Mouse (Mus musculus) midbrain, embryonic 14.5 days (tissue): ENCODE data around the gene Scai. TPM values are rescaled to one million over a fixed set of nuclear protein-coding genes. Genes with fewer than 3 reads are reported as not detected.
A peak's percentile ranks its signal among the peaks of the same experiment; 100 is the strongest.

Experiments
- ATAC-seq: fragments of 200-750 bp; cut with Nextera tagmentation; 2 replicates; pipeline ENCODE4 v1.8.0; 2017; ENCODE audit warnings: moderate number of reproducible peaks, moderate library complexity; ENCODE audit not compliant: low FRiP score, low TSS enrichment
- DNase-seq: peaks from one replicate; pipeline ENCODE4 v3.0.0-alpha.2; 2015
- H3K27ac ChIP-seq: fragments of 300-500 bp; sonication (generic); replicated peaks from 2 replicates; pipeline ENCODE4 v1.5.1; 2014; ENCODE audit warnings: mild to moderate bottlenecking, low read depth, low read length, moderate library complexity
- H3K27me3 ChIP-seq: fragments of 300-500 bp; sonication (generic); 2 replicates; pipeline ENCODE4 v1.6.1; 2014; ENCODE audit warnings: low read length, control low read depth, mixed read lengths; ENCODE audit not compliant: control insufficient read depth, insufficient read depth
- H3K36me3 ChIP-seq: fragments of 300-500 bp; sonication (generic); 2 replicates; pipeline ENCODE4 v1.6.1; 2014; ENCODE audit warnings: low read length, control low read depth; ENCODE audit not compliant: control insufficient read depth, insufficient read depth
- H3K4me1 ChIP-seq: fragments of 300-500 bp; sonication (generic); 2 replicates; pipeline ENCODE4 v1.6.1; 2014; ENCODE audit warnings: mild to moderate bottlenecking, antibody characterized with exemption, low read length, control low read depth; ENCODE audit not compliant: control insufficient read depth, insufficient read depth
- H3K4me2 ChIP-seq: fragments of 300-500 bp; sonication (generic); 2 replicates; pipeline ENCODE4 v1.6.1; 2014; ENCODE audit warnings: mild to moderate bottlenecking, low read length, moderate library complexity
- H3K4me3 ChIP-seq: fragments of 300-500 bp; sonication (generic); replicated peaks from 2 replicates; pipeline ENCODE4 v1.5.1; 2014; ENCODE audit warnings: low read depth, low read length
- H3K9ac ChIP-seq: fragments of 300-500 bp; sonication (generic); replicated peaks from 2 replicates; pipeline ENCODE4 v1.6.1; 2014; ENCODE audit warnings: mild to moderate bottlenecking, low read length, moderate library complexity
- H3K9me3 ChIP-seq: fragments of 300-500 bp; sonication (generic); 2 replicates; pipeline ENCODE4 v1.6.1; 2016; ENCODE audit warnings: low read length, control low read depth, mixed read lengths; ENCODE audit not compliant: control insufficient read depth
- WGBS: fragments of 180-500 bp; shearing (Covaris S2); extraction: QIAGEN DNeasy Blood & Tissue Kit; methylation state at CpG from one replicate; pipeline ENCODE4 v1.1.7; 2014; 5-methylcytosine and 5-hydroxymethylcytosine counted together
- polyA plus RNA-seq: library from polyadenylated mRNA; unstranded; fragments of >200 nt; fragmentation: Nextera tagmentation; extraction: Ambion mirVana; gene quantifications from 2 replicates; pipeline ENCODE4 v1.2.1, GENCODE M21; 2014

Scai gene
- polyA plus RNA-seq, 1 experiment from 2014 or later: 22.3 TPM

DNA sequence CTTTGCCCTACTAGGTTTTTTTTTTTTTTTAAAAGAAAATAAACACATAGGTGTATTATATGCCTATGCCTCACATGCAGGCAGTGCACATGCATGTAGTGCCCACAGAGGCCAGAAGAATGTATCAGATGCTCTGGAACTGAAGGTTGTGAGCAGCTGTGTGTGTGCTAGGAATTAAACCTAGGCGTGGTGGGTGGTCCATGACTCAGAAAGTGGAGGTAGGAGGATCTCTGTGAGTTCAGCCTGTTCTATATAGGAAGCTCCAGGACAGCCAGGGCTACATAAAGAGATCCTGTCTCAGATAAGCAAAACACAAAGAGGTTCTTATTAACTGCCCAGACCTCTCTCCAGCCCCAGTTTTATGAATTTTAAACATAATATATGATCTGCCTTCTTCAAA is 121.4 kb downstream of the Scai start:
- H3K4me2 ChIP-seq: no peak overlapping the region
- WGBS: 71% methylated on average over 1 of the region's 1 CpGs
- no peak for ATAC-seq
- H3K9me3 ChIP-seq: no peaks in the 10 kb centered on the region
- H3K27me3 ChIP-seq: no peaks in the 10 kb centered on the region
- no peaks in the 10 kb centered on the region; the same call in 1 of the 2 replicates for H3K4me1 ChIP-seq
- no peak overlapping the region for H3K27ac ChIP-seq
- H3K9ac ChIP-seq: no peak overlapping the region
- no peak for DNase-seq
- H3K36me3 ChIP-seq: peaks cover 4% of the 10 kb centered on the region; the same call in 1 of the 2 replicates
- no peak overlapping the region for H3K4me3 ChIP-seq

DNA sequence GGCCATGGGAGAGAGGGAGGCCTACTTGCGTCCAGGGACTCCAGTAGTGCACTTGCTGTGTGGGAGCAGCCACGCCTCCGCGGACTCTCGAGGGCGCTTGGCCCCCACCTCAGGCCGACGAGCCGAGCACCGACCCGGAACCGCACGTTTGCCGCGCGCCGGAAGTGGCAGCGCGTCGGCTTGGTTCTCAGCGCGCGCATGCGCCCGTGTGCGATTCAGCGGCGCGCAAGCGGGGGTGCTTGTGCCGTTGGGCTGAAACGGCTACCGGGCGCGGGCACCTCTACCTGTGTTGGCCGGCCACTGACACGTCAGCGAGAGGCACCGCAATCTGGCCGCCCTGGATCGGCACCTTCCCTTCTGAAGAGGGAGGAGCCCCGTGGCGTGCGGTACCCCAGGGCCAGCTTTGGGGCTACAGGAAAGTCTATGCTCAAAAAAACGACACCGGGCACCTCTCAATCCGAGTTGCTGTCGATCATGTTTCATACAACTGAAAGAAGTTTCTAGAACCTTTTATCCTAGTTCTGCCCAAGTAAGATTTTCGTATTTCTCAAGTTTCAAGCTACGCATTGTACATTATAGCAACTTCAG is 125.0 kb downstream of the Scai start, which contains the start of gene Golga1:
Gene Golga1 (minus strand): TSS at position 142 of the 588 bp plus-strand sequence.
- Histone ChIP-seq H3K4me1 (no peaks in the 10 kb centered on the region; the same call in 1 of the 2 replicates), H3K4me2 (peak within 1 kb of the TSS; percentile 72), H3K27me3 (no peaks in the 10 kb centered on the region), H3K36me3 (peaks cover 23% of the 10 kb centered on the region), H3K27ac (peak within 1 kb of the TSS; percentile 89), H3K9ac (peak within 1 kb of the TSS; percentile 94), H3K9me3 (no peaks in the 10 kb centered on the region), H3K4me3 (peak within 1 kb of the TSS; percentile 91)
- DNase-seq (peak; percentile 97), ATAC-seq (peak; percentile 98)
- WGBS: under 1% methylated on average over 50 of the region's 50 CpGs

DNA sequence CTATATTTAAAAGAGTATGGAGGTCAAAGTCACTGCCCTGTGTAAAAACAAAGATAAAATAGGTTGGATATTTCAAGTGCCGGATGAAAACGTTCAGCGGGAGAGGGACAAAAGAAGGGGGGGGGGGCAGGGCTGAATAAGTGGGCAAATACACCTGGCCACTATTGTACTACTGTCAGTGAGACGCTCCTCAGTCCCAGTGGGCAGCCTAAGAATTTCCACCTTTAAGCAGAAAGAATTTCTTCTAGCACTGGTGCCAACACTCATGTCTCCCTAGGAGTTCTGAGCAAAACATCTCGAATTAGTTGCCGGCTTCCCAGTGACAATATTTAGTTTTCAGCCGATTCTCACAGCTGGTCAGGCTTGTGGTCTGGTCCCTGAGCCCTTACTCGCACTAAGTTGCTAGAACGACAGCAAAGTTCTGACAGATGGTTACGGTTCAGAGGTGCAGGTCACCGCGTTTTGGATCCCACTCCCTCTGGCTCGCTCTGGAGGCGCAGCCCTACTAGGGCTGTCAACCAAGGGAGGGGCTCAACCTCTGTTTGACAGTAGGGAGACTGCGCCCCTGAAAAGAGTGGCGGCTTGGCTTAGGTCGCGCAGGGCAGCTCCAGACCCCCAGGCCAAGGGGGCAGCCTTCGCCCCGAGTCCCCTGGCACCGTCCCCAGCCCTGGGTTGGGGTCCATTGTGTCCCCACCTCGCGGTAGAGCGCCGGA is 125.7 kb downstream of the Scai start:
- Histone ChIP-seq H3K4me1 (no peaks in the 10 kb centered on the region; the same call in 1 of the 2 replicates), H3K4me3 (peak overlapping the region; percentile 91), H3K9me3 (no peaks in the 10 kb centered on the region), H3K27me3 (no peaks in the 10 kb centered on the region), H3K9ac (peak overlapping the region; percentile 94), H3K36me3 (peaks cover 29% of the 10 kb centered on the region), H3K27ac (peak overlapping the region; percentile 89), H3K4me2 (peak overlapping the region; percentile 72)
- DNase-seq: no peak
- peak; percentile 19; the same call in 1 of the 2 replicates for ATAC-seq
- 7% methylated on average over 25 of the region's 25 CpGs for WGBS

DNA sequence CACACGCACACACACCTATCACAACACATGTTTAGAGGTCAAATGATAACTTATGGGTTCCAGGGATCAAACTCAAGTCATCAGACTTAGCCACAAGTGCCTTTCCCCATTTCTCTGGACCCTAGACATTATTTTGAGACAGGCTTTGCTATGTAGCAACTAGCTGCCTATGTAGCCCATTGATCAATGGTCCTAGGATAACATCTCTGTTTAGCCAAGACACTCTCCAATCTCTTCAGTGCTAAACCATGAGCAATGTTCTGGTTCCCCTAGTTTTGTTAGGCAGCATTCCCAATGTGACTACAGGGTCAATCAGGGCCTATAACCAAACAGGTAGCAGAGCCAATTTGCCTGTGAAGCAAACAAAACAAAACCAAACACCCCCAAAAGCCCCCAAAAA is 142.0 kb downstream of the Scai start:
- ATAC-seq: no peak
- 100% methylated on average over 1 of the region's 1 CpGs for WGBS
- Histone ChIP-seq H3K4me1 (no peaks in the 10 kb centered on the region), H3K4me2 (no peak overlapping the region), H3K27ac (no peak overlapping the region), H3K27me3 (no peaks in the 10 kb centered on the region), H3K36me3 (peaks cover 86% of the 10 kb centered on the region), H3K9ac (no peak overlapping the region), H3K4me3 (no peak overlapping the region), H3K9me3 (no peaks in the 10 kb centered on the region)
- no peak for DNase-seq

DNA sequence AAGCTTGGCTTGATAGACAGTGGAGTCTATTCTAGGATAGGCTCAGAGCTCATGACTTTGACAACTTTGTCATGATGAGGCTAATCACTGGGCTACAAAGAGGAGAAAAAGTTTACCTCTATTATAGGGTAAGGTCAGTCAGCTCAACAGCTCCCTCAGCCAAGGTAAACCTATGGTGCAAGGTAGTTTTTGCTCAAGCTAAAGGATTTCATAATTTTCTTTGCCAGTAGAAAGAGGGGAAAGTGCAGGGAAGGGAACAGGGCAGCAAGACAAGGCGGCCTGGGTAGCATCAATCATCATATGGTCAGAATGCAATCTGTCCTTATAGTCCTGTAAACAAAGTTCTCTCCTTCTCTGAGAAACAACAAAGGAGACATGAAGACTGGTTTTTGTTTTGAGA is 150.3 kb downstream of the Scai start:
- ATAC-seq (no peak), DNase-seq (no peak)
- WGBS: 100% methylated on average over 1 of the region's 1 CpGs
- Histone ChIP-seq H3K9me3 (no peaks in the 10 kb centered on the region), H3K27ac (no peak overlapping the region), H3K4me1 (no peaks in the 10 kb centered on the region), H3K4me3 (no peak overlapping the region), H3K4me2 (no peak overlapping the region), H3K27me3 (no peaks in the 10 kb centered on the region), H3K36me3 (peaks cover 75% of the 10 kb centered on the region), H3K9ac (no peak overlapping the region)

DNA sequence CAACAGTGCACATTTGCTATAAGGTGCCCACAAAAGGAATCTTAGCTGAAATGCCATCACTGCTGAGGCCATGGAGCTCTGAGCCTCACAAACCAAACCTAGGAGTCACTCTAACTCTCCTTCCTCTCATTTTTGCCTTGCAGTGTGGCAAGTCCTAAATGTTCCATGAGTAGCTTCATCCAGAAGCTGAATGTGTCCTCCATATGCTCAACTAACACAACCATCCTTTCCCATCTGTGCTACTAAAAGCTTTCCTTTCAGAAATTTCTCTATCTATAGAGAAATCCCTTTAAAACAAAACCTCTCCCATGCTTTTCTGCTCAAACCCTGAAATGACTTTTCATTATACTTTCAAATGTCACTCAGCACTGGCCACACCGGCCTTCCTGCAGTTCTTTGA is 158.9 kb downstream of the Scai start:
- no peak for DNase-seq
- no peaks in the 10 kb centered on the region for H3K9me3 ChIP-seq
- no peaks in the 10 kb centered on the region for H3K4me1 ChIP-seq
- H3K4me3 ChIP-seq: no peak overlapping the region
- no peak for ATAC-seq
- 75% methylated on average over 1 of the region's 1 CpGs for WGBS
- no peak overlapping the region for H3K9ac ChIP-seq
- no peaks in the 10 kb centered on the region for H3K27me3 ChIP-seq
- no peak overlapping the region for H3K4me2 ChIP-seq
- peaks cover 77% of the 10 kb centered on the region for H3K36me3 ChIP-seq
- no peak overlapping the region for H3K27ac ChIP-seq

DNA sequence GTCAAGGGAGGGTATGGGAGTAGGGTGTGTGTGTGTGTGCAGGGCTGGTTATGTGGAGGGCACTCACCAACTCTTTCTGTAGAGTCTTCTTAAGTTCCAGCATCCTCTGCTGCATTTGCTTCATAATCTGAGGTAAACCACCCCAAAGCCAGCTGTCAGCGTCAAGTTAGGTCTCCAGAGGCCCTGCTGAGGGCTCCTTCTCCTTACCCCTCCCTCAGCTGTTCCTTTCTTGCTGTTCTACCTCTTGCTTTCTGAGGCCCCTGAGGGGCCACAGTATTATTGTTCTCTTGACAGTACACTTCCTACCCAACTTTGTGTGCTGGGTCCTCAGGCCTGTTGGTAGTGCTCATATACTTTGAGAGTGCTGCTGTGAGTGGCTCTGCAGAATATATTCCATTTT is 170.5 kb downstream of the Scai start:
- H3K9me3 ChIP-seq: no peaks in the 10 kb centered on the region
- H3K9ac ChIP-seq: no peak overlapping the region
- DNase-seq (no peak), ATAC-seq (no peak)
- H3K27me3 ChIP-seq: no peaks in the 10 kb centered on the region
- no peak overlapping the region for H3K4me3 ChIP-seq
- H3K36me3 ChIP-seq: peaks cover 95% of the 10 kb centered on the region
- 76% methylated on average over 1 of the region's 1 CpGs for WGBS
- H3K27ac ChIP-seq: no peak overlapping the region
- H3K4me2 ChIP-seq: no peak overlapping the region
- no peaks in the 10 kb centered on the region for H3K4me1 ChIP-seq

DNA sequence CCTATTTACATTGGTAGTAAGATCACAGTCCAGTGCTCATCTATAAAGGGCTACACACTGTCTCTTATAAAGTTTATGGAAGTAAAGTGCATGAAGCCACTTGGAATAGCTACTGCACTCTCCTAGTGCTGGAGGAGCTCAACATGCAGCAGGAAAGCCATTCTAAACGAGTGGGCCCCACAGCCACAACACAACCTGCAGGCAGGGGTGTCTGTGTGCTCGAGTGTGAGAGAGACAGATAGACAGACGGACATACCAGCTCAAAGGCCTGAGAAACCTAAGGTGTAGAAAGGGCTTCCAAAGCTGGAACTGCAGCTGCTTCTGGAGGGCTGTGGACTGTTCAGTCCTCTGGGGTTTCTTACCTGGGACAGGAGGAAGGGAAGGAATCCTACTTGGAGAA is 174.0 kb downstream of the Scai start:
- Histone ChIP-seq H3K9me3 (no peaks in the 10 kb centered on the region), H3K36me3 (peaks cover 92% of the 10 kb centered on the region), H3K27me3 (no peaks in the 10 kb centered on the region), H3K9ac (no peak overlapping the region), H3K4me3 (no peak overlapping the region), H3K4me2 (no peak overlapping the region), H3K4me1 (no peaks in the 10 kb centered on the region), H3K27ac (no peak overlapping the region)
- DNase-seq (no peak), ATAC-seq (no peak)
- WGBS: 85% methylated on average over 3 of the region's 3 CpGs
